Mouse (Mus musculus) kidney, embryonic 14.5 days (tissue): ENCODE measurements around the gene Arpc4. TPM values are rescaled to one million over a fixed set of nuclear protein-coding genes. Genes with fewer than 3 reads are reported as not detected.

Experiments
- ATAC-seq: fragments of 200-750 bp; cut with Nextera tagmentation; 2 replicates; pipeline ENCODE4 v1.8.0; 2017; ENCODE audit warnings: moderate number of reproducible peaks, mild to moderate bottlenecking, moderate TSS enrichment, moderate library complexity; ENCODE audit not compliant: low FRiP score, low TSS enrichment
- H3K27ac ChIP-seq: fragments of 300-500 bp; sonication (generic); 2 replicates; pipeline ENCODE4 v1.5.1; 2014; ENCODE audit warnings: low read depth, mild to moderate bottlenecking, low read length, moderate library complexity, mixed read lengths
- H3K27me3 ChIP-seq: fragments of 300-500 bp; sonication (generic); 2 replicates; pipeline ENCODE4 v1.6.1; 2014; ENCODE audit warnings: mild to moderate bottlenecking, low read length; ENCODE audit not compliant: control insufficient read depth, insufficient read depth
- H3K36me3 ChIP-seq: fragments of 300-500 bp; sonication (generic); 2 replicates; pipeline ENCODE4 v1.6.1; 2014; ENCODE audit warnings: low read length, mixed read lengths; ENCODE audit not compliant: control insufficient read depth, insufficient read depth
- H3K4me1 ChIP-seq: fragments of 300-500 bp; sonication (generic); 2 replicates; pipeline ENCODE4 v1.6.1; 2014; ENCODE audit warnings: low read length, mixed read lengths; ENCODE audit not compliant: control insufficient read depth, insufficient read depth
- H3K4me2 ChIP-seq: fragments of 300-500 bp; sonication (generic); replicated peaks from 2 replicates; pipeline ENCODE4 v1.6.1; 2014; ENCODE audit warnings: low read depth, mild to moderate bottlenecking, low read length
- H3K4me3 ChIP-seq: fragments of 300-500 bp; sonication (generic); 2 replicates; pipeline ENCODE4 v1.5.1; 2014; ENCODE audit warnings: mild to moderate bottlenecking, low read length
- H3K9ac ChIP-seq: fragments of 300-500 bp; sonication (generic); 2 replicates; pipeline ENCODE4 v1.6.1; 2014; ENCODE audit warnings: low read depth, mild to moderate bottlenecking, low read length, moderate library complexity
- H3K9me3 ChIP-seq: fragments of 300-500 bp; sonication (generic); 2 replicates; pipeline ENCODE4 v1.6.1; 2016; ENCODE audit warnings: low read length; ENCODE audit not compliant: control insufficient read depth
- WGBS: fragments of 180-500 bp; shearing (Covaris S2); extraction: QIAGEN DNeasy Blood & Tissue Kit; methylation state at CpG from one replicate; pipeline ENCODE4 v1.1.7; 2014; 5-methylcytosine and 5-hydroxymethylcytosine counted together
- microRNA-seq: library from miRNA; unstranded; fragments of <30 nt; microRNA quantifications from one replicate; pipeline ENCODE4, GENCODE M21; 2016
- polyA plus RNA-seq: library from polyadenylated mRNA; unstranded; fragments of >200 nt; fragmentation: Nextera tagmentation; extraction: Ambion mirVana; gene quantifications from 2 replicates; pipeline ENCODE4 v1.2.1, GENCODE M21; 2014

Arpc4 gene
- polyA plus RNA-seq, 1 experiment from 2014 or later = 230 TPM

GRCm38 (mm10) chr6:113438721-113439430 is 61.0 kb downstream of the Arpc4 start:
- Histone ChIP-seq H3K27me3 (no peaks in the 10 kb centered on the region), H3K9me3 (no peaks in the 10 kb centered on the region), H3K9ac (no peak overlapping the region), H3K4me3 (no peak overlapping the region), H3K36me3 (no peaks in the 10 kb centered on the region), H3K4me2 (no peak overlapping the region), H3K27ac (no peak overlapping the region), H3K4me1 (peaks cover 6% of the 10 kb centered on the region; the same call in 1 of the 2 replicates)
- WGBS = 64% methylated on average over 12 of the region's 12 CpGs
- no peak for ATAC-seq

Small RNAs within 50 kb of the gene (microRNA-seq; reads per million reads assigned to microRNA genes)
- gene Gm24387 = not detected

Other genes with a start within 250 kb of the Arpc4 start
- gene Lhfpl4, start 182.7 kb upstream of the Arpc4 start, polyA plus RNA-seq = 0.45 and 0.69 TPM in 2 replicates
- gene Mtmr14, start 140.3 kb upstream of the Arpc4 start, polyA plus RNA-seq = 28.4 and 41.0 TPM in 2 replicates
- 0.23 TPM in 1 of 2 replicates, not detected in the other for gene Cpne9, start 95.8 kb upstream of the Arpc4 start, polyA plus RNA-seq
- gene Brpf1, start 71.0 kb upstream of the Arpc4 start, polyA plus RNA-seq = 18.2 and 27.2 TPM in 2 replicates
- 17.3 and 18.4 TPM in 2 replicates for gene Ogg1, start 51.1 kb upstream of the Arpc4 start, polyA plus RNA-seq
- 112 and 114 TPM in 2 replicates for gene Camk1, start 34.1 kb upstream of the Arpc4 start, polyA plus RNA-seq
- gene Tada3, start 232 bp upstream of the Arpc4 start, polyA plus RNA-seq = 59.9 and 65.8 TPM in 2 replicates
- 2.0 and 2.4 TPM in 2 replicates for gene Ttll3, start 11.1 kb downstream of the Arpc4 start, polyA plus RNA-seq
- 29.0 and 30.5 TPM in 2 replicates for gene Rpusd3, start 41.2 kb downstream of the Arpc4 start, polyA plus RNA-seq
- not detected in 2 replicates for gene Cidec, start 57.6 kb downstream of the Arpc4 start, polyA plus RNA-seq
- 95.9 and 103 TPM in 2 replicates for gene Jagn1, start 64.5 kb downstream of the Arpc4 start, polyA plus RNA-seq
- 3.5 and 6.1 TPM in 2 replicates for gene Il17re, start 80.4 kb downstream of the Arpc4 start, polyA plus RNA-seq
- 9.3 and 9.5 TPM in 2 replicates for gene Il17rc, start 93.3 kb downstream of the Arpc4 start, polyA plus RNA-seq
- gene Creld1, start 105.2 kb downstream of the Arpc4 start, polyA plus RNA-seq = 22.9 and 25.4 TPM in 2 replicates
- 0.73 and 1.6 TPM in 2 replicates for gene Prrt3, start 123.8 kb downstream of the Arpc4 start, polyA plus RNA-seq
- 81.3 and 98.0 TPM in 2 replicates for gene Emc3, start 153.5 kb downstream of the Arpc4 start, polyA plus RNA-seq
- gene Fancd2, start 153.6 kb downstream of the Arpc4 start, polyA plus RNA-seq = 12.0 and 16.1 TPM in 2 replicates
- gene Fancd2os, start 222.6 kb downstream of the Arpc4 start, polyA plus RNA-seq = 0.28 and 1.0 TPM in 2 replicates
- 233 and 273 TPM in 2 replicates for gene Brk1, start 226.7 kb downstream of the Arpc4 start, polyA plus RNA-seq
- 25.9 and 40.7 TPM in 2 replicates for gene Vhl, start 245.8 kb downstream of the Arpc4 start, polyA plus RNA-seq